Mouse (Mus musculus) heart, postnatal 0 days (tissue): ENCODE data around the gene Plau. TPM values are rescaled to one million over a fixed set of nuclear protein-coding genes. Genes with fewer than 3 reads are reported as not detected.

Experiments
- ATAC-seq: fragments of 200-750 bp; cut with Nextera tagmentation; 2 replicates; pipeline ENCODE4 v1.8.0; 2017; ENCODE audit warnings: low read depth, moderate number of reproducible peaks, moderate library complexity; ENCODE audit not compliant: insufficient read depth
- DNase-seq: peaks from one replicate; pipeline ENCODE4 v3.0.0-alpha.2; 2016; ENCODE audit warnings: low spot score
- H3K27ac ChIP-seq: fragments of 300-500 bp; sonication (generic); 2 replicates; pipeline ENCODE4 v1.5.1; 2014; ENCODE audit warnings: low read depth, mild to moderate bottlenecking
- H3K27me3 ChIP-seq: fragments of 300-500 bp; sonication (generic); 2 replicates; pipeline ENCODE4 v1.6.1; 2014; ENCODE audit warnings: low read length, mixed read lengths; ENCODE audit not compliant: control insufficient read depth, insufficient read depth
- H3K36me3 ChIP-seq: fragments of 300-500 bp; sonication (generic); replicated peaks from 2 replicates; pipeline ENCODE4 v1.6.1; 2014; ENCODE audit warnings: low read length, mixed read lengths; ENCODE audit not compliant: control insufficient read depth, insufficient read depth
- H3K4me1 ChIP-seq: fragments of 300-500 bp; sonication (generic); 2 replicates; pipeline ENCODE4 v1.6.1; 2014; ENCODE audit warnings: antibody characterized with exemption; ENCODE audit not compliant: control insufficient read depth, insufficient read depth
- H3K4me2 ChIP-seq: fragments of 300-500 bp; sonication (generic); 2 replicates; pipeline ENCODE4 v1.6.1; 2014; ENCODE audit warnings: low read depth, mild to moderate bottlenecking, low read length, moderate library complexity
- H3K4me3 ChIP-seq: fragments of 300-500 bp; sonication (generic); 2 replicates; pipeline ENCODE4 v1.5.1; 2014; ENCODE audit warnings: low read depth, low read length
- H3K9ac ChIP-seq: fragments of 300-500 bp; sonication (generic); replicated peaks from 2 replicates; pipeline ENCODE4 v1.6.1; 2014; ENCODE audit warnings: low read depth, low read length, mixed read lengths
- H3K9me3 ChIP-seq: fragments of 300-500 bp; sonication (generic); replicated peaks from 2 replicates; pipeline ENCODE4 v1.6.1; 2016; ENCODE audit warnings: low read length; ENCODE audit not compliant: control insufficient read depth
- CTCF ChIP-seq: IDR thresholded peaks from 2 replicates; pipeline ENCODE4 v1.5.1; 2016; ENCODE audit warnings: antibody characterized with exemption, control low read depth, low read depth
- EP300 ChIP-seq: IDR thresholded peaks from 2 replicates; pipeline ENCODE4 v1.6.1; 2016; ENCODE audit warnings: antibody characterized with exemption, low read depth
- WGBS: fragments of 180-500 bp; shearing (Covaris S2); extraction: QIAGEN DNeasy Blood & Tissue Kit; methylation state at CpG from one replicate; pipeline ENCODE4 v1.1.7; 2014; 5-methylcytosine and 5-hydroxymethylcytosine counted together
- polyA plus RNA-seq: library from polyadenylated mRNA; unstranded; fragments of >200 nt; fragmentation: Nextera tagmentation; extraction: Ambion mirVana; gene quantifications from 2 replicates; pipeline ENCODE4 v1.2.1, GENCODE M21; 2015
- total RNA-seq: library from RNA; depleted of rRNA; stranded (reverse); fragments of >200 nt; gene quantifications from 2 replicates; pipeline ENCODE4 v1.2.3, GENCODE M21; 2014; ENCODE audit warnings: low replicate concordance; rRNA removed

Plau gene
- total and polyA plus RNA-seq, 2 experiments from 2014 or later = 0.89 to 4.2 TPM

GRCm38 (mm10) chr14:20884691-20885090, 48.2 kb downstream of the Plau start:
- no peak overlapping the region for H3K9ac ChIP-seq
- H3K9me3 ChIP-seq = no peaks in the 10 kb centered on the region
- 82% methylated on average over 5 of the region's 5 CpGs for WGBS
- TF ChIP-seq CTCF = no peak
- no peak for TF ChIP-seq EP300
- peak overlapping the region; percentile 68 for H3K27ac ChIP-seq
- H3K4me1 ChIP-seq = 0 out of 2 replicates have a peak, but pooled peaks cover 11% of the 10 kb centered on the region
- no peaks in the 10 kb centered on the region for H3K36me3 ChIP-seq
- no peak for DNase-seq
- H3K4me3 ChIP-seq = no peak overlapping the region
- no peak for ATAC-seq
- peak overlapping the region; percentile 16; the same call in 1 of the 2 replicates for H3K4me2 ChIP-seq
- H3K27me3 ChIP-seq = no peaks in the 10 kb centered on the region

- peak; percentile 52 for DNase-seq
- Histone ChIP-seq H3K4me3 (no peak overlapping the region), H3K36me3 (no peaks in the 10 kb centered on the region), H3K9ac (0 out of 2 replicates have a peak overlapping the region, but pooled peaks have one; percentile 26), H3K9me3 (no peaks in the 10 kb centered on the region), H3K27me3 (no peaks in the 10 kb centered on the region), H3K27ac (peak overlapping the region; percentile 68), H3K4me2 (peak overlapping the region; percentile 16; the same call in 1 of the 2 replicates), H3K4me1 (0 out of 2 replicates have a peak, but pooled peaks cover 11% of the 10 kb centered on the region)
- WGBS = 24% methylated on average over 10 of the region's 10 CpGs
- ATAC-seq = peak; percentile 70
- TF ChIP-seq CTCF = no peak
- 0 out of 2 replicates have a peak, but pooled peaks have one; percentile 28 for TF ChIP-seq EP300
Observed at GRCm38 (mm10) chr14:20885091-20885888, 48.8 kb downstream of the Plau start.

- Histone ChIP-seq H3K9ac (no peak overlapping the region), H3K27ac (peak overlapping the region; percentile 68), H3K4me1 (0 out of 2 replicates have a peak, but pooled peaks cover 11% of the 10 kb centered on the region), H3K36me3 (no peaks in the 10 kb centered on the region), H3K4me2 (no peak overlapping the region), H3K4me3 (no peak overlapping the region), H3K9me3 (no peaks in the 10 kb centered on the region), H3K27me3 (no peaks in the 10 kb centered on the region)
- TF ChIP-seq CTCF (peak; percentile 34), EP300 (no peak)
- DNase-seq (no peak), ATAC-seq (no peak)
- WGBS = 49% methylated on average over 4 of the region's 4 CpGs
Observed at GRCm38 (mm10) chr14:20886266-20886665, 49.8 kb downstream of the Plau start.

- Histone ChIP-seq H3K9me3 (no peaks in the 10 kb centered on the region), H3K4me3 (no peak overlapping the region), H3K9ac (no peak overlapping the region), H3K27ac (no peak overlapping the region), H3K36me3 (no peaks in the 10 kb centered on the region), H3K4me1 (0 out of 2 replicates have a peak, but pooled peaks cover 13% of the 10 kb centered on the region), H3K4me2 (no peak overlapping the region), H3K27me3 (no peaks in the 10 kb centered on the region)
- no peak for ATAC-seq
- no peak for DNase-seq
- TF ChIP-seq EP300 = no peak
- TF ChIP-seq CTCF = no peak
- WGBS = 83% methylated on average over 7 of the region's 7 CpGs
Observed at GRCm38 (mm10) chr14:20887541-20888085, 51.2 kb downstream of the Plau start.

GRCm38 (mm10) chr14:20891941-20892402, 55.5 kb downstream of the Plau start:
- Histone ChIP-seq H3K4me2 (no peak overlapping the region), H3K27me3 (no peaks in the 10 kb centered on the region), H3K27ac (peak overlapping the region; percentile 33), H3K4me1 (0 out of 2 replicates have a peak, but pooled peaks cover 3% of the 10 kb centered on the region), H3K9ac (no peak overlapping the region), H3K9me3 (no peaks in the 10 kb centered on the region), H3K4me3 (no peak overlapping the region), H3K36me3 (no peaks in the 10 kb centered on the region)
- DNase-seq (peak; percentile 65), ATAC-seq (peak; percentile 47; the same call in 1 of the 2 replicates)
- 33% methylated on average over 9 of the region's 9 CpGs for WGBS
- TF ChIP-seq CTCF (no peak), EP300 (no peak)

Other genes starting within 250 kb of the Plau start
- 8.8 and 29.8 TPM in 2 replicates for gene Usp54, start 195.6 kb upstream of the Plau start, total RNA-seq
- gene Usp54, start 195.6 kb upstream of the Plau start, polyA plus RNA-seq = 2.8 and 3.0 TPM in 2 replicates
- gene Myoz1, start 180.1 kb upstream of the Plau start, total RNA-seq = 17.7 and 25.0 TPM in 2 replicates
- 11.5 and 13.0 TPM in 2 replicates for gene Myoz1, start 180.1 kb upstream of the Plau start, polyA plus RNA-seq
- 190 and 249 TPM in 2 replicates for gene Synpo2l, start 168.3 kb upstream of the Plau start, total RNA-seq
- 96.8 and 104 TPM in 2 replicates for gene Synpo2l, start 168.3 kb upstream of the Plau start, polyA plus RNA-seq
- gene Sec24c, start 162.4 kb upstream of the Plau start, total RNA-seq = 71.2 and 91.6 TPM in 2 replicates
- 42.6 and 42.9 TPM in 2 replicates for gene Sec24c, start 162.4 kb upstream of the Plau start, polyA plus RNA-seq
- 11.1 and 14.2 TPM in 2 replicates for gene Fut11, start 141.7 kb upstream of the Plau start, total RNA-seq
- 11.4 and 11.9 TPM in 2 replicates for gene Fut11, start 141.7 kb upstream of the Plau start, polyA plus RNA-seq
- 159 and 181 TPM in 2 replicates for gene Chchd1, start 133.7 kb upstream of the Plau start, total RNA-seq
- 243 and 251 TPM in 2 replicates for gene Chchd1, start 133.7 kb upstream of the Plau start, polyA plus RNA-seq
- 60.1 and 78.8 TPM in 2 replicates for gene Zswim8, start 129.1 kb upstream of the Plau start, total RNA-seq
- gene Zswim8, start 129.1 kb upstream of the Plau start, polyA plus RNA-seq = 11.6 and 14.2 TPM in 2 replicates
- 8.0 and 20.3 TPM in 2 replicates for gene Ndst2, start 102.1 kb upstream of the Plau start, total RNA-seq
- 7.8 and 8.5 TPM in 2 replicates for gene Ndst2, start 102.1 kb upstream of the Plau start, polyA plus RNA-seq
- 74.5 and 107 TPM in 2 replicates for gene Camk2g, start 42.6 kb upstream of the Plau start, total RNA-seq
- gene Camk2g, start 42.6 kb upstream of the Plau start, polyA plus RNA-seq = 60.8 and 72.5 TPM in 2 replicates
- 124 and 140 TPM in 2 replicates for gene Vcl, start 92.7 kb downstream of the Plau start, total RNA-seq
- gene Vcl, start 92.7 kb downstream of the Plau start, polyA plus RNA-seq = 42.3 and 50.2 TPM in 2 replicates
- gene Ap3m1, start 215.8 kb downstream of the Plau start, total RNA-seq = 63.7 and 65.4 TPM in 2 replicates
- gene Ap3m1, start 215.8 kb downstream of the Plau start, polyA plus RNA-seq = 43.6 and 44.7 TPM in 2 replicates
- gene Adk, start 215.9 kb downstream of the Plau start, total RNA-seq = 126 and 133 TPM in 2 replicates
- 246 and 255 TPM in 2 replicates for gene Adk, start 215.9 kb downstream of the Plau start, polyA plus RNA-seq